Mouse (Mus musculus) gastrocnemius, postnatal 14 days (tissue): ENCODE data around the gene Mrpl20. TPM values are rescaled to one million over a fixed set of nuclear protein-coding genes. Genes with fewer than 3 reads are reported as not detected.
A peak's percentile ranks its signal among the peaks of the same experiment; 100 is the strongest.

Source experiments
- DNase-seq: peaks from one replicate; pipeline ENCODE4 v3.0.0; 2021; ENCODE audit warnings: mixed read lengths
- intact Hi-C: fragments of 180-260 bp; cut with DNase I; formaldehyde crosslinking; loops from one replicate; pipeline ENCODE4 v1.15.1; 2025; ENCODE audit warnings: low total_unique reads
- total RNA-seq, 2 experiments: library from RNA; stranded (reverse); gene quantifications; 2 replicates each; pipeline ENCODE4 v1.2.3; 2021

Mrpl20 gene
- total RNA-seq, 2 experiments from 2014 or later, result 45.4 to 48.3 TPM

GRCm38 (mm10) chr4:155821025-155821424 lies 18.3 kb downstream of the Mrpl20 start:
- DNase-seq, result peak; percentile 17
- intact Hi-C loops, result no loop called here

- no peak for DNase-seq
- intact Hi-C loops, result no loop called here
Observed at GRCm38 (mm10) chr4:155823443-155823842, 20.8 kb downstream of the Mrpl20 start.

GRCm38 (mm10) chr4:155829866-155830265 lies 27.2 kb downstream of the Mrpl20 start:
- no peak for DNase-seq
- intact Hi-C loops, result no loop called here

- intact Hi-C loops, result no loop called here
- DNase-seq, result no peak
Observed at GRCm38 (mm10) chr4:155830596-155830995, 27.9 kb downstream of the Mrpl20 start.

GRCm38 (mm10) chr4:155831205-155831766 lies 28.6 kb downstream of the Mrpl20 start, which contains the start of gene Aurkaip1:
TSS of gene Aurkaip1 (plus strand) at chr4:155831272.
- intact Hi-C loops, result no loop called here
- DNase-seq, result peak; percentile 96

- intact Hi-C loops, result no loop called here
Observed at GRCm38 (mm10) chr4:155831831-155832230, 29.2 kb downstream of the Mrpl20 start.

GRCm38 (mm10) chr4:155832321-155832720 lies 29.6 kb downstream of the Mrpl20 start:
- intact Hi-C loops, result no loop called here
- DNase-seq, result peak; percentile 9

More at GRCm38 (mm10) chr4:155831831-155832230, 29.2 kb downstream of the Mrpl20 start:
- peak; percentile 30 for DNase-seq

GRCm38 (mm10) chr4:155833234-155833633 lies 30.6 kb downstream of the Mrpl20 start:
- no peak for DNase-seq
- intact Hi-C loops, result no loop called here

GRCm38 (mm10) chr4:155833836-155834235 lies 31.2 kb downstream of the Mrpl20 start:
- intact Hi-C loops, result no loop called here
- peak; percentile 92 for DNase-seq

- peak; percentile 71 for DNase-seq
- intact Hi-C loops, result no loop called here
Observed at GRCm38 (mm10) chr4:155837404-155838010, 34.8 kb downstream of the Mrpl20 start.

GRCm38 (mm10) chr4:155838187-155839153 lies 35.8 kb downstream of the Mrpl20 start:
- peak; percentile 73 for DNase-seq
- intact Hi-C loops, result no loop called here

- intact Hi-C loops, result no loop called here
- peak; percentile 95 for DNase-seq
Observed at GRCm38 (mm10) chr4:155839483-155839910, 36.8 kb downstream of the Mrpl20 start, which contains the start of gene Mxra8. TSS of gene Mxra8 (plus strand) at chr4:155839680.

- intact Hi-C loops, result no loop called here
- peak; percentile 56 for DNase-seq
Observed at GRCm38 (mm10) chr4:155840076-155841002, 37.7 kb downstream of the Mrpl20 start.

GRCm38 (mm10) chr4:155841003-155841454 lies 38.4 kb downstream of the Mrpl20 start:
- peak; percentile 72 for DNase-seq
- intact Hi-C loops, result no loop called here

GRCm38 (mm10) chr4:155841651-155842270 lies 39.1 kb downstream of the Mrpl20 start:
- DNase-seq, result peak; percentile 11

GRCm38 (mm10) chr4:155843231-155843630 lies 40.6 kb downstream of the Mrpl20 start:
- DNase-seq, result no peak
- intact Hi-C loops, result no loop called here

More at GRCm38 (mm10) chr4:155841651-155842270, 39.1 kb downstream of the Mrpl20 start:
- intact Hi-C loops, result no loop called here

- peak; percentile 95 for DNase-seq
- intact Hi-C loops, result no loop called here
Observed at GRCm38 (mm10) chr4:155846871-155847578, 44.3 kb downstream of the Mrpl20 start, which contains the start of gene Dvl1. TSS of gene Dvl1 (plus strand) at chr4:155847402.
